8 mouse cellular contexts compared by ENCODE assay signal in the genomic region with DNA sequence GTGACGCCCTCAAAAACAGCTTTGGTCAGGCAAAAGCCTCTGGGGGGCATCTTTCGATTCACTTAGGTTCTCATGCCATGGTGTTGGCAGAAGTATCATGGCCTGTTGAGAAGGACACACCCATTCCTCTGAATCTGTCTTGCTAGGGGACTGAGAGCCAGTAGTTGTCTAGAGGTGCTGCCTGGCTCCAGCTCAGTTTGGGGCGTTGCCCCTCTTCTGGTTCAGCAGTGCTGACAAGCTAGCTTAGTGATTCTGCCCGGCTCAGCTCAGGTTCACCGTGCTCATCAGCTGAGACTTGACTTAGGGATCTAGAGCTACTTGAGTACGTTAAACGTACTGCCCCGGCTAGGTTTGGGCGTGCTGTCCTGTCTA. TPM values are rescaled to one million over a fixed set of nuclear protein-coding genes. Genes with fewer than 3 reads are reported as not detected.
DNase-seq lines count a peak whose midpoint lies in the region; ATAC-seq and TF ChIP-seq lines count a peak whose summit lies in the region.

No protein-coding gene starts in this region.

- H3K4me3 ChIP-seq in liver, embryonic 15.5 days (replicated peaks): peak overlapping the region; percentile 64
- peak overlapping the region; percentile 73 for H3K4me3 ChIP-seq in spleen, adult 2 months (ENCODE audit: extremely low read depth, insufficient read depth, insufficient read length)

- 7% methylated on average over 9 of the region's 9 CpGs for WGBS in liver, embryonic 15.5 days (ENCODE audit: insufficient replicate concordance)
- WGBS in spleen, adult 2 months: 5% methylated on average over 9 of the region's 9 CpGs

- TF ChIP-seq POLR2A in spleen, adult 2 months (IDR thresholded peaks at IDR 0.05; ENCODE audit: low read depth, low read length): peak; percentile 90

- no peaks in the 10 kb centered on the region for H3K36me3 ChIP-seq in liver, embryonic 15.5 days (replicated peaks)
- H3K36me3 ChIP-seq in spleen, adult 2 months (ENCODE audit: control insufficient read depth, insufficient read depth, low read length): no peaks in the 10 kb centered on the region

- peaks cover 14% of the 10 kb centered on the region for H3K27me3 ChIP-seq in liver, embryonic 15.5 days
- no peaks in the 10 kb centered on the region for H3K27me3 ChIP-seq in spleen, adult 2 months (ENCODE audit: control insufficient read depth, insufficient read depth, low read length)

- H3K9me3 ChIP-seq in liver, embryonic 15.5 days (replicated peaks): no peaks in the 10 kb centered on the region

- peak; percentile 34 for DNase-seq in CD4-positive, CD25-positive, alpha-beta regulatory T cell, adult 2 months (ENCODE audit: low read depth, low spot score)
- DNase-seq in urinary bladder, postnatal 14 days (ENCODE audit: low spot score): peak; percentile 15
- DNase-seq in urinary bladder, postnatal 25 days (ENCODE audit: low spot score): no peak
- peak; percentile 66 to 80 for DNase-seq in spleen, adult 2 months (ENCODE audit: low read depth in 1 of 2, low spot score in 2 of 2)
- no peak for DNase-seq in urinary bladder, postnatal 4 days (ENCODE audit: low spot score in 2 of 2)
- no peak for DNase-seq in urinary bladder, adult 18-20 months (ENCODE audit: low spot score in 2 of 2)

- peak overlapping the region; percentile 85 for H3K4me2 ChIP-seq in liver, embryonic 15.5 days

- peak overlapping the region; percentile 78 for H3K27ac ChIP-seq in liver, embryonic 15.5 days (replicated peaks)
- H3K27ac ChIP-seq in spleen, adult 2 months (ENCODE audit: insufficient read depth, low read length): peak overlapping the region; percentile 100

- peak overlapping the region; percentile 46; the same call in 1 of the 2 replicates for H3K9ac ChIP-seq in liver, embryonic 15.5 days

- ATAC-seq in CD4-positive, CD25-positive, alpha-beta regulatory T cell, adult 4 months: no peak
- peak; percentile 42; the same call in 1 of the 2 replicates for ATAC-seq in liver, embryonic 15.5 days (ENCODE audit: insufficient read depth)

- peaks cover 18% of the 10 kb centered on the region for H3K4me1 ChIP-seq in liver, embryonic 15.5 days (replicated peaks)
- H3K4me1 ChIP-seq in spleen, adult 2 months (ENCODE audit: control insufficient read depth, insufficient read depth, insufficient read length): peaks cover 13% of the 10 kb centered on the region

- no peak for TF ChIP-seq CTCF in spleen, adult 2 months (IDR thresholded peaks at IDR 0.05; ENCODE audit: extremely low read depth, insufficient read depth, insufficient read length, insufficient replicate concordance)

RNA-seq across cellular contexts. Expression of a gene that starts 0.5 kb away (rescaled TPM):
- polyA plus RNA-seq in CD4-positive, CD25-positive, alpha-beta regulatory T cell, adult 4 months (2017; shearing (Covaris generic)): 1 to 10 TPM in 1 of 2 experiments, under 1 TPM in 1; 0.20 to 2.4 TPM
- polyA plus RNA-seq in liver, embryonic 15.5 days (2015; fragmentation: Nextera tagmentation; extraction: Ambion mirVana): 5.1 and 5.5 TPM in 2 replicates
- polyA plus RNA-seq in spleen, adult 2 months (2012; rRNA removed): 119 and 126 TPM in 2 replicates

RNA-seq across cellular contexts. Expression of a gene that starts 51.4 kb away (rescaled TPM):
- polyA plus RNA-seq in CD4-positive, CD25-positive, alpha-beta regulatory T cell, adult 4 months (2017; shearing (Covaris generic)): not detected
- polyA plus RNA-seq in liver, embryonic 15.5 days (2015; fragmentation: Nextera tagmentation; extraction: Ambion mirVana): 0.05 and 0.09 TPM in 2 replicates
- polyA plus RNA-seq in spleen, adult 2 months (2012; rRNA removed): 2.0 TPM in 2 replicates

Comparison
In these comparisons a context has a peak if more than half of its experiments do, and no peak if none do; other contexts are left out.
1. DNase-seq: peak in CD4-positive, CD25-positive, alpha-beta regulatory T cell, adult 2 months (single experiment), urinary bladder, postnatal 14 days (single experiment) and spleen, adult 2 months (2 of 2); none in urinary bladder, postnatal 25 days (single experiment), urinary bladder, postnatal 4 days (0 of 2) and urinary bladder, adult 18-20 months (0 of 2).
2. RNA of a gene that starts 0.5 kb away (polyA plus RNA-seq): 119 to 126 TPM in spleen, adult 2 months; 5.1 to 5.5 TPM in liver, embryonic 15.5 days and 0.20 to 2.4 TPM in CD4-positive, CD25-positive, alpha-beta regulatory T cell, adult 4 months; every median in the first group is over 10 times any median in the second.